Mouse (Mus musculus): ENCODE measurements at regions not wholly inside any gene's neighbourhood (a gene's known extent, or its start where the extent isn't known, plus 50 kb on each side); places are given as distances from the start of the nearest gene placed in this dataset.

- H3K9ac ChIP-seq (replicated peaks), result no peak overlapping the region
- H3K27ac ChIP-seq (ENCODE audit: low read depth), result no peak overlapping the region
- TF ChIP-seq EP300 (IDR thresholded peaks at IDR 0.05; ENCODE audit: low read depth) (no peak), CTCF (IDR thresholded peaks at IDR 0.05; ENCODE audit: low read depth) (no peak)
- H3K4me3 ChIP-seq (ENCODE audit: low read depth, low read length), result no peak overlapping the region
- H3K36me3 ChIP-seq (replicated peaks; ENCODE audit: insufficient read depth, low read length), result no peaks in the 10 kb centered on the region
- DNase-seq (no peak), ATAC-seq (no peak)
- no peaks in the 10 kb centered on the region for H3K9me3 ChIP-seq (ENCODE audit: low read length)
- no peaks in the 10 kb centered on the region for H3K27me3 ChIP-seq (ENCODE audit: insufficient read depth, low read length)
- no peaks in the 10 kb centered on the region for H3K4me1 ChIP-seq (ENCODE audit: insufficient read depth)
- WGBS (ENCODE audit: insufficient replicate concordance), result 66% methylated on average over 27 of the region's 27 CpGs
- no peak overlapping the region for H3K4me2 ChIP-seq (ENCODE audit: low read depth, low read length)
Observed at GRCm38 (mm10) chr15:94137159-94137952, 327.9 kb downstream of the Adamts20 start.

- DNase-seq (no peak), ATAC-seq (no peak)
- H3K4me3 ChIP-seq (ENCODE audit: low read depth, low read length), result no peak overlapping the region
- H3K27me3 ChIP-seq (ENCODE audit: insufficient read depth, low read length), result no peaks in the 10 kb centered on the region
- no peaks in the 10 kb centered on the region for H3K4me1 ChIP-seq (ENCODE audit: insufficient read depth)
- no peaks in the 10 kb centered on the region for H3K36me3 ChIP-seq (replicated peaks; ENCODE audit: insufficient read depth, low read length)
- no peak overlapping the region for H3K27ac ChIP-seq (ENCODE audit: low read depth)
- TF ChIP-seq CTCF (IDR thresholded peaks at IDR 0.05; ENCODE audit: low read depth) (no peak), EP300 (IDR thresholded peaks at IDR 0.05; ENCODE audit: low read depth) (no peak)
- no peak overlapping the region for H3K9ac ChIP-seq (replicated peaks)
- H3K9me3 ChIP-seq (ENCODE audit: low read length), result no peaks in the 10 kb centered on the region; the same call in 1 of the 2 replicates
- H3K4me2 ChIP-seq (ENCODE audit: low read depth, low read length), result no peak overlapping the region
- 68% methylated on average over 5 of the region's 5 CpGs for WGBS (ENCODE audit: insufficient replicate concordance)
Observed at GRCm38 (mm10) chr15:94112801-94113200, 352.4 kb downstream of the Adamts20 start.

- H3K4me1 ChIP-seq (ENCODE audit: insufficient read depth), result no peaks in the 10 kb centered on the region
- H3K36me3 ChIP-seq (replicated peaks; ENCODE audit: insufficient read depth, low read length), result no peaks in the 10 kb centered on the region
- no peak overlapping the region for H3K9ac ChIP-seq (replicated peaks)
- no peaks in the 10 kb centered on the region for H3K9me3 ChIP-seq (ENCODE audit: low read length)
- TF ChIP-seq CTCF (IDR thresholded peaks at IDR 0.05; ENCODE audit: low read depth), result no peak
- TF ChIP-seq EP300 (IDR thresholded peaks at IDR 0.05; ENCODE audit: low read depth), result no peak
- ATAC-seq, result no peak
- no peak overlapping the region for H3K4me2 ChIP-seq (ENCODE audit: low read depth, low read length)
- no peak overlapping the region for H3K4me3 ChIP-seq (ENCODE audit: low read depth, low read length)
- WGBS (ENCODE audit: insufficient replicate concordance), result 29% methylated on average over 2 of the region's 2 CpGs
- no peaks in the 10 kb centered on the region for H3K27me3 ChIP-seq (ENCODE audit: insufficient read depth, low read length)
- DNase-seq, result no peak
- H3K27ac ChIP-seq (ENCODE audit: low read depth), result no peak overlapping the region
Observed at GRCm38 (mm10) chr15:94107186-94107716, 358.0 kb downstream of the Adamts20 start.

- 56% methylated on average over 5 of the region's 5 CpGs for WGBS (ENCODE audit: insufficient replicate concordance)
- no peak for TF ChIP-seq EP300 (IDR thresholded peaks at IDR 0.05; ENCODE audit: low read depth)
- TF ChIP-seq CTCF (IDR thresholded peaks at IDR 0.05; ENCODE audit: low read depth), result no peak
- Histone ChIP-seq H3K4me3 (ENCODE audit: low read depth, low read length) (no peak overlapping the region), H3K4me1 (ENCODE audit: insufficient read depth) (no peaks in the 10 kb centered on the region), H3K9ac (replicated peaks) (no peak overlapping the region), H3K27ac (ENCODE audit: low read depth) (no peak overlapping the region), H3K36me3 (replicated peaks; ENCODE audit: insufficient read depth, low read length) (no peaks in the 10 kb centered on the region), H3K9me3 (ENCODE audit: low read length) (no peaks in the 10 kb centered on the region), H3K4me2 (ENCODE audit: low read depth, low read length) (no peak overlapping the region), H3K27me3 (ENCODE audit: insufficient read depth, low read length) (no peaks in the 10 kb centered on the region)
- no peak for ATAC-seq
- no peak for DNase-seq
Observed at GRCm38 (mm10) chr15:94090644-94091043, 374.6 kb downstream of the Adamts20 start.

- H3K4me1 ChIP-seq (ENCODE audit: insufficient read depth), result no peaks in the 10 kb centered on the region
- TF ChIP-seq CTCF (IDR thresholded peaks at IDR 0.05; ENCODE audit: low read depth), result no peak
- no peak for TF ChIP-seq EP300 (IDR thresholded peaks at IDR 0.05; ENCODE audit: low read depth)
- DNase-seq (no peak), ATAC-seq (no peak)
- H3K36me3 ChIP-seq (replicated peaks; ENCODE audit: insufficient read depth, low read length), result no peaks in the 10 kb centered on the region
- no peaks in the 10 kb centered on the region for H3K27me3 ChIP-seq (ENCODE audit: insufficient read depth, low read length)
- no peak overlapping the region for H3K9ac ChIP-seq (replicated peaks)
- WGBS (ENCODE audit: insufficient replicate concordance), result 68% methylated on average over 6 of the region's 6 CpGs
- H3K4me2 ChIP-seq (ENCODE audit: low read depth, low read length), result no peak overlapping the region
- H3K9me3 ChIP-seq (ENCODE audit: low read length), result no peaks in the 10 kb centered on the region
- no peak overlapping the region for H3K27ac ChIP-seq (ENCODE audit: low read depth)
- H3K4me3 ChIP-seq (ENCODE audit: low read depth, low read length), result no peak overlapping the region
Observed at GRCm38 (mm10) chr15:94089856-94090255, 375.4 kb downstream of the Adamts20 start.

GRCm38 (mm10) chr15:94082369-94082768 is 382.8 kb downstream of the Adamts20 start:
- Histone ChIP-seq H3K27ac (ENCODE audit: low read depth) (no peak overlapping the region), H3K27me3 (ENCODE audit: insufficient read depth, low read length) (no peaks in the 10 kb centered on the region), H3K4me3 (ENCODE audit: low read depth, low read length) (no peak overlapping the region), H3K9me3 (ENCODE audit: low read length) (no peaks in the 10 kb centered on the region), H3K4me1 (ENCODE audit: insufficient read depth) (no peaks in the 10 kb centered on the region), H3K4me2 (ENCODE audit: low read depth, low read length) (no peak overlapping the region), H3K9ac (replicated peaks) (no peak overlapping the region), H3K36me3 (replicated peaks; ENCODE audit: insufficient read depth, low read length) (no peaks in the 10 kb centered on the region)
- no peak for ATAC-seq
- TF ChIP-seq CTCF (IDR thresholded peaks at IDR 0.05; ENCODE audit: low read depth) (no peak), EP300 (IDR thresholded peaks at IDR 0.05; ENCODE audit: low read depth) (no peak)
- no peak for DNase-seq
- 77% methylated on average over 4 of the region's 4 CpGs for WGBS (ENCODE audit: insufficient replicate concordance)
